7 mouse cellular contexts compared by ENCODE assay signal in the genomic region with DNA sequence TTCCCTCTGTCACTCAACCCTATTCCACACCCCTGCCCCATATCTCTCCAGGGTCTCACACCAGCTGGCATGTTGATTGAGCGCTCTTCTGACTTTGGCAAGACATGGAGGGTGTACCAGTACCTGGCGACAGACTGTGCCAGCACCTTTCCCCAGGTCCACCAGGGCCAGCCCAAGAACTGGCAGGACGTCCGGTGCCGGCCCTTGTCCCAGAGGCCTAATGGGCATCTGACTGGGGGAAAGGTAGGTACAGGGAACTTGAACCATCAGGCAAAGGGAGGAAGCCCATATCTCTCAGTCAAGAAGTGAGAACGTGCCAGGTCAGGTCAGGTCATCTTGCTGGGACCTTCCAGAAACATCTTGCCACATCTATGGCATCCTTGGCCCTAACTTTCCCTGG. TPM values are rescaled to one million over a fixed set of nuclear protein-coding genes. Genes with fewer than 3 reads are reported as not detected.
"Had no signal": no experiment of that assay in that cellular context is flagged by ENCODE, and none has a peak within 500 bp of the region (broad histone marks: within the 10 kb centered on the region; RNA-seq: fewer than 3 reads in every experiment).

No protein-coding gene starts in this region.

- H3K9ac ChIP-seq: liver, embryonic 14.5 days; lung, embryonic 15.5 days; neural tube, embryonic 12.5 days; neural tube, embryonic 15.5 days had no signal

- H3K4me1 ChIP-seq: lung, embryonic 15.5 days; megakaryocyte, embryonic 14.5 days; neural tube, embryonic 12.5 days had no signal

- H3K4me2 ChIP-seq: liver, embryonic 11.5 days; lung, embryonic 15.5 days; neural tube, embryonic 12.5 days; neural tube, embryonic 15.5 days had no signal

- H3K9me3 ChIP-seq: lung, embryonic 15.5 days; megakaryocyte, embryonic 14.5 days; midbrain, embryonic 10.5 days; neural tube, embryonic 12.5 days; neural tube, embryonic 15.5 days had no signal

- H3K4me3 ChIP-seq: lung, embryonic 15.5 days; megakaryocyte, embryonic 14.5 days; midbrain, embryonic 10.5 days; neural tube, embryonic 12.5 days; neural tube, embryonic 15.5 days had no signal

- H3K27me3 ChIP-seq: lung, embryonic 15.5 days; neural tube, embryonic 12.5 days; neural tube, embryonic 15.5 days had no signal

- H3K27ac ChIP-seq: liver, embryonic 14.5 days; lung, embryonic 15.5 days; midbrain, embryonic 10.5 days; neural tube, embryonic 12.5 days; neural tube, embryonic 15.5 days had no signal

- H3K36me3 ChIP-seq: lung, embryonic 15.5 days; midbrain, embryonic 10.5 days; neural tube, embryonic 12.5 days; neural tube, embryonic 15.5 days had no signal

RNA-seq across cellular contexts. Expression of a gene that starts 59.8 kb away (rescaled TPM):
- polyA plus RNA-seq: neural tube, embryonic 12.5 days had no signal
